Mouse (Mus musculus) cerebellum, adult 2 months (tissue): ENCODE data around the gene Gtf3c6.

Experiments
- CTCF ChIP-seq: fragments of 200-500 bp; IDR thresholded peaks from 2 replicates; pipeline ENCODE4 v1.5.1; 2011; ENCODE audit warnings: low read depth, mild to moderate bottlenecking, control low read depth, low read length, moderate library complexity, borderline replicate concordance; ENCODE audit not compliant: insufficient read depth
- POLR2A ChIP-seq: fragments of 200-500 bp; IDR thresholded peaks from 2 replicates; pipeline ENCODE4 v1.6.1; 2011; ENCODE audit warnings: low read length, control low read depth, borderline replicate concordance; ENCODE audit not compliant: insufficient read depth

DNA sequence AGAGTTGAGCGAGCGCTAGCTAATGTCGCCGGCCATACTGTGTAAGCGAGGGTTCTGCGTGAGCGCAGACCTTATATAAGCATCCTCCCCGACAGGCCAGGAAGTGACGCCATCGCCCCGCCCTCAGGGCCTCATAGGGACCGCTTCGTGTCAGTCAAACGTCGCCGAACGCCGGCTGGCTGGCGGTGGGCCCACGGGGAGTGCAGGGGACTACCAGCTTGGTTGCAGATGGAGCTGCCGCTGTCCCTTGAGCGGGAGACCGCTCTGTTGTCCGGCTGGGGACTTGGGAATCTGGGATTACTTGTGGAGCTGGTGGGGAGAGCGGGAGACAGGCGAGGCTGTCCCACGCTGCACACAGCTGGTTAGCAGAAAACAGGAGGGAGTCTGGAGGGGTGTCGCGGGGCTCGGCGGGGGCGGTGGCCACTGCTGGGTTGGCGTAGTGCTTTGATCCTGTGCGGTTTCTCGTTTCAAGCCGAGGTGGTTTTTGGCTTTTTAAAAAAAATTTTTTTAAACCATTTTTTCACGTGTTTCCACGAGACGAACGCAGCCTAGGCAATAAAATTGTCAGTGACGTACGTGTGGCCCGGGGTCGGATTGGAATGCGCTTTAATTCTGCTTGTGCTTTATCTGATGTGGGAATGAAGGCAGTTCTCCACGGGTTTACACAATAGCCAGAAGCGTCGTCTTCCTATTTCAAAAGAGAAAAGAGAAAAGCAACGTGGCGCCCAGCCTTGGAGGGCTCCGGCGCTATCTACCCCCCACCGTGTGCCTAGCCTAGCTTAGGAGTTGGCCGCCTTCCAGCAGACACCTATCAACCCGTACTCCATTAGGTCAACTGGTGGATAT, 44.5 kb upstream of the Gtf3c6 start, which contains the start of gene Amd1:
- TF ChIP-seq CTCF: no peak
- peak; percentile 88; the same call in 1 of the 2 replicates for TF ChIP-seq POLR2A
